Mouse (Mus musculus): Measurements from ENCODE around the gene Klc4. TPM values are rescaled to one million over a fixed set of nuclear protein-coding genes. Genes with fewer than 3 reads are reported as not detected.

Klc4 gene
- polyA plus RNA-seq, 1 experiment from 2014 or later, result 45.7 TPM

DNA sequence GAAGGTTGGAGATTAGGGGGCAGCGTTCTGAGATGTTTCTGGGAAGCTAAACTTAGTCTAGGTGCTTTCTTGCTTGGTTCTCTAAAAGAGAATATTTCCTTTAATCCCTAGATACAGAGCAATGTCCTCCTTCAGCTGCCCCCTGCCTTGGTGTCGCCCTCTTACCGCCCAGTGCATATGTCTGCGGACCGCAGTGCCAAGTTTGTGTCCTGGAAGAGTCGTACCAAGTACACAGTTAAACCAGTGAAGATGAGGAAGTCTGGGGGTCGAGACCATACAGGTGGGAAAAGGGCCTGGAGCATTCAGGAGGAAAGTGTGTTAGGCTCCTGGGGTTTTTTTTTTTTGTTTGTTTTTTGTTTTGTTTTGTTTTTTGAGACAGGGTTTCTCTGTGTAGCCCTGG is 1.5 kb upstream of the Klc4 start:
- Histone ChIP-seq H3K4me3 (ENCODE audit: low read depth, low read length) (no peak overlapping the region), H3K4me2 (ENCODE audit: low read length) (peak overlapping the region; percentile 91; the same call in 1 of the 2 replicates), H3K36me3 (ENCODE audit: control insufficient read depth, insufficient read depth, low read length) (peaks cover 21% of the 10 kb centered on the region), H3K27me3 (replicated peaks; ENCODE audit: control insufficient read depth, insufficient read depth, low read length) (no peaks in the 10 kb centered on the region), H3K4me1 (replicated peaks; ENCODE audit: control insufficient read depth, insufficient read depth, low read length) (peaks cover 34% of the 10 kb centered on the region), H3K9ac (ENCODE audit: low read length) (no peak overlapping the region), H3K9me3 (ENCODE audit: control insufficient read depth, low read length) (no peaks in the 10 kb centered on the region), H3K27ac (ENCODE audit: low read depth) (no peak overlapping the region)
- 93% methylated on average over 7 of the region's 7 CpGs for WGBS
- ATAC-seq (replicated peaks; ENCODE audit: low FRiP score, low TSS enrichment, low read depth), result no peak
- no peak for DNase-seq (ENCODE audit: low spot score)

DNA sequence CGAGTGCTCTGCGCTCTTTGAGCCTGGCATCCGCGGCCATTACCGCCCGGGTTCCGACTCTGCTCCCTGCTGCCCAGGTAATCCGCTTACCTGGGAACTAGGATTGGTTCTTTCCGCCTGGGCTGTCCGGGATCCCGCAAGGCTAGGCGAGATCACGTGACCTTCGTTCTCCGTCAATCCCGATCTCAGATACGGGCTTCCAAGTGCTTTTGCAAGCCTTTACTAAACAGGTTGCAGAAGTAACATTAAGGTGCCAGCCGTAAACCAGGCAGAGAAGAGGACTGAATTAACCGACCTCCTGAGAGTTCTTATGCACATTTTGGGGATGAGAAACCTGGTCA is 470 bp upstream of the Klc4 start:
- H3K4me1 ChIP-seq (replicated peaks; ENCODE audit: control insufficient read depth, insufficient read depth, low read length), result peaks cover 24% of the 10 kb centered on the region
- H3K9ac ChIP-seq (ENCODE audit: low read length), result peak overlapping the region; percentile 80
- no peaks in the 10 kb centered on the region for H3K27me3 ChIP-seq (replicated peaks; ENCODE audit: control insufficient read depth, insufficient read depth, low read length)
- WGBS, result 0% methylated on average over 19 of the region's 19 CpGs
- H3K4me3 ChIP-seq (ENCODE audit: low read depth, low read length), result peak overlapping the region; percentile 95
- DNase-seq (ENCODE audit: low spot score), result no peak
- ATAC-seq (replicated peaks; ENCODE audit: low FRiP score, low TSS enrichment, low read depth), result no peak; the same call in 1 of the 2 replicates
- H3K27ac ChIP-seq (ENCODE audit: low read depth), result peak overlapping the region; percentile 77
- no peaks in the 10 kb centered on the region for H3K9me3 ChIP-seq (ENCODE audit: control insufficient read depth, low read length)
- peak overlapping the region; percentile 91 for H3K4me2 ChIP-seq (ENCODE audit: low read length)
- H3K36me3 ChIP-seq (ENCODE audit: control insufficient read depth, insufficient read depth, low read length), result peaks cover 24% of the 10 kb centered on the region

DNA sequence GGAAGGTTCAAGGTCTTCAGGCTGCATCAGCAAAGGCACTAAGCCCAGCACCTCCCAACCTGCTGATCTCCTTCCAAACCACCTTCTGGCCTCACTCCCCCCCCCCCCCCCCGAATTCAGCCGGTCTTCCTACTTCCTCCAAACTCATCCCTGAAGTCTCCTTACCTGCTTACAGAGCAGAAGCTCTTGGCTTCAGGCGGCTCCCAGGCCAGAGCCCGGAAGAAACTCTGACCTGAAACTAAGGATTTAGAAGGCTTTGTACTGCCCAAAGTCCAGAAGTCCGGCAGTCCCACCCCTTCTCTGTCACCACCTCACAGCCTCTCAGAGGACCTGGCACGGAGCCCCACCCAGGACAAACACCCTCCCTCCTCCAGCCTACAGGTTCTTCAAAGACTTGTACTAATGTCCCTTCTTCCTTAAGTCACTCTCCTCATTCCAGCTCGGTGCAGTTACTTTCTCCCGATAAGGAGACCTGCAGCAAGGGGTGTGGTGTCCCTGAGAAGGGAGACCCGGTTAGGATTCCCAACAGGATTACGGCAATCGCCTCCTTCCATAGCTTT is 826 bp downstream of the Klc4 start:
- DNase-seq (ENCODE audit: low spot score) (no peak), ATAC-seq (replicated peaks; ENCODE audit: low FRiP score, low TSS enrichment, low read depth) (peak; percentile 46)

DNA sequence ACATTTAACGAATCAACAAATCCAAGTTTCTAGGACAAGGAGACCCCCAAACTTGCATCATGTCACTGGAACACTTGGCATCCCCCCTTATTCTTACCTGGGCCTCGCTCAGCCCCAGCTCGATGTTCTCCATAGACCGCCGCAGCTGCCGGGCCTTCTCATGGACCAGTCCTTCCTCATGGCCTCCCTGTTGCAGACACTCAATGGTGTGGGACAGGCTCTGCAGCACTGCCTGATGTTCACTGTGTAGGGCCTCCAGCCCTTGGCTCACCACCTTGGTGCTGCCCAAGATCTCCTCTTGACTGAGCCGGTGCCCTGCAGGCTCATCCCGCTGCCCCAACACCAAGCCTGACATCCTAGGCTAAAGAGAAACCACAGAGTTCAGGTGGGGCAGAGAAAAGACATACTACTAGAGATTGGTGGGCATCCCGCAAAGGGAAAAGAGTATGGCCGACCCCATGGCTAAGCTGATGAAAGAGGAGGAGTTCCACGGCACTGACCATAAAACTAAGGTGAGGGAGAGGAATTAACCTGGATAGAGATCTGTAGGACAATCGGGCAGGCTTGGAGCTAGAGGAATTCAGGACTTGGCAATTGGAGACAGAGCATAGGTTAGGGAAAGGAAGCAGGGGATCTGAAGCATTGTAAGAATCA is 1.5 kb downstream of the Klc4 start:
- H3K36me3 ChIP-seq (ENCODE audit: control insufficient read depth, insufficient read depth, low read length), result peaks cover 43% of the 10 kb centered on the region
- no peak for ATAC-seq (replicated peaks; ENCODE audit: low FRiP score, low TSS enrichment, low read depth)
- H3K4me1 ChIP-seq (replicated peaks; ENCODE audit: control insufficient read depth, insufficient read depth, low read length), result peaks cover 13% of the 10 kb centered on the region
- no peaks in the 10 kb centered on the region for H3K27me3 ChIP-seq (replicated peaks; ENCODE audit: control insufficient read depth, insufficient read depth, low read length)
- peak overlapping the region; percentile 52 for H3K9ac ChIP-seq (ENCODE audit: low read length)
- peak overlapping the region; percentile 95 for H3K4me3 ChIP-seq (ENCODE audit: low read depth, low read length)
- DNase-seq (ENCODE audit: low spot score), result no peak
- no peaks in the 10 kb centered on the region for H3K9me3 ChIP-seq (ENCODE audit: control insufficient read depth, low read length)
- H3K4me2 ChIP-seq (ENCODE audit: low read length), result peak overlapping the region; percentile 69
- H3K27ac ChIP-seq (ENCODE audit: low read depth), result peak overlapping the region; percentile 74
- WGBS, result 85% methylated on average over 12 of the region's 12 CpGs

More for the DNA sequence above, 826 bp downstream of the Klc4 start:
- Histone ChIP-seq H3K36me3 (ENCODE audit: control insufficient read depth, insufficient read depth, low read length) (peaks cover 36% of the 10 kb centered on the region), H3K27me3 (replicated peaks; ENCODE audit: control insufficient read depth, insufficient read depth, low read length) (no peaks in the 10 kb centered on the region), H3K9me3 (ENCODE audit: control insufficient read depth, low read length) (no peaks in the 10 kb centered on the region), H3K4me2 (ENCODE audit: low read length) (peak overlapping the region; percentile 69), H3K27ac (ENCODE audit: low read depth) (peak overlapping the region; percentile 74), H3K4me3 (ENCODE audit: low read depth, low read length) (peak overlapping the region; percentile 95), H3K4me1 (replicated peaks; ENCODE audit: control insufficient read depth, insufficient read depth, low read length) (peaks cover 19% of the 10 kb centered on the region), H3K9ac (ENCODE audit: low read length) (peak overlapping the region; percentile 52)
- 4% methylated on average over 11 of the region's 11 CpGs for WGBS

DNA sequence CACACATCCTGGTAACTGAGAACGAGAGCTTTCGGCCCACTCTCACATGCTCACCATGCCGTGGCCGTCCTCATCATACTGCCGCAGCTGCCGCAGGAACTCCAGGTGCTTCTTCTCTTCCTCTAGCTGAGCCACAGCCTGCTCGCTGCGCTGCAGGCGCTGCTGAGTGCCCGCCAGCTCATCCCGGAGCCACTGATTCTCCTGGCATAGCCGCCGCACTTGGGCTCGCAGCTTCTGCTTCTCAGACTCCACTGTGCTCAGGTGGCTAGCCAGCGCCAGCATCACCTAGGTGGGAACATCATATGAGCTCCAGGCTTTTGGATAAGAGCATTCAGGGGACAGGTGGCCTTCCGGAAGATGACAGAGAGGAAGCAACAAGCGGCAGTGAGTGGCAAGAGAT is 3.8 kb downstream of the Klc4 start:
- H3K9ac ChIP-seq (ENCODE audit: low read length), result no peak overlapping the region
- no peak overlapping the region for H3K27ac ChIP-seq (ENCODE audit: low read depth)
- H3K4me1 ChIP-seq (replicated peaks; ENCODE audit: control insufficient read depth, insufficient read depth, low read length), result peaks cover 15% of the 10 kb centered on the region
- H3K4me2 ChIP-seq (ENCODE audit: low read length), result no peak overlapping the region
- no peak for ATAC-seq (replicated peaks; ENCODE audit: low FRiP score, low TSS enrichment, low read depth)
- peaks cover 35% of the 10 kb centered on the region for H3K36me3 ChIP-seq (ENCODE audit: control insufficient read depth, insufficient read depth, low read length)
- 86% methylated on average over 17 of the region's 17 CpGs for WGBS
- H3K4me3 ChIP-seq (ENCODE audit: low read depth, low read length), result no peak overlapping the region
- no peak for DNase-seq (ENCODE audit: low spot score)
- no peaks in the 10 kb centered on the region for H3K27me3 ChIP-seq (replicated peaks; ENCODE audit: control insufficient read depth, insufficient read depth, low read length)
- no peaks in the 10 kb centered on the region for H3K9me3 ChIP-seq (ENCODE audit: control insufficient read depth, low read length)

DNA sequence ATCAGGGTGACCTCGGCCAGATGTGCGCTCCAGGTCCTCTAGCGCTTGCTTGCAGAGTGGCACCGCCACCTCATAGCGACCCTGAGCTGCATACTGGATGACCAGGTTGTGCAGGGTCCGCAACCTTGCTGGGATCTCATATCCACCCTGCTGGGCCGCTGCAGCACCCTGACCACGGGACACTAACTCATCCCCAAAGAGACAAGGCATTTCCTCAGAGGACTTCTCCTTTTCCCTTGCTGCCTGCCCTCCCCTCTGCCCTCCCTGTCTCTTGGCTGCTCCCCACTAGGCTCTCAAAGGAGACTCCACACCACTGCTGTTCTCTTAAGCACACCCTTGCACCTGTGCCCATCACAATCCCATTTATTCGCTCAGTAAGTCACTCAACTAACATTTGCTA is 5.9 kb downstream of the Klc4 start:
- ATAC-seq (replicated peaks; ENCODE audit: low FRiP score, low TSS enrichment, low read depth), result no peak
- Histone ChIP-seq H3K9ac (ENCODE audit: low read length) (no peak overlapping the region), H3K27me3 (replicated peaks; ENCODE audit: control insufficient read depth, insufficient read depth, low read length) (no peaks in the 10 kb centered on the region), H3K4me1 (replicated peaks; ENCODE audit: control insufficient read depth, insufficient read depth, low read length) (peaks cover 8% of the 10 kb centered on the region), H3K27ac (ENCODE audit: low read depth) (no peak overlapping the region), H3K9me3 (ENCODE audit: control insufficient read depth, low read length) (no peaks in the 10 kb centered on the region), H3K36me3 (ENCODE audit: control insufficient read depth, insufficient read depth, low read length) (peaks cover 35% of the 10 kb centered on the region), H3K4me2 (ENCODE audit: low read length) (no peak overlapping the region), H3K4me3 (ENCODE audit: low read depth, low read length) (no peak overlapping the region)
- DNase-seq (ENCODE audit: low spot score), result no peak
- 66% methylated on average over 9 of the region's 9 CpGs for WGBS

DNA sequence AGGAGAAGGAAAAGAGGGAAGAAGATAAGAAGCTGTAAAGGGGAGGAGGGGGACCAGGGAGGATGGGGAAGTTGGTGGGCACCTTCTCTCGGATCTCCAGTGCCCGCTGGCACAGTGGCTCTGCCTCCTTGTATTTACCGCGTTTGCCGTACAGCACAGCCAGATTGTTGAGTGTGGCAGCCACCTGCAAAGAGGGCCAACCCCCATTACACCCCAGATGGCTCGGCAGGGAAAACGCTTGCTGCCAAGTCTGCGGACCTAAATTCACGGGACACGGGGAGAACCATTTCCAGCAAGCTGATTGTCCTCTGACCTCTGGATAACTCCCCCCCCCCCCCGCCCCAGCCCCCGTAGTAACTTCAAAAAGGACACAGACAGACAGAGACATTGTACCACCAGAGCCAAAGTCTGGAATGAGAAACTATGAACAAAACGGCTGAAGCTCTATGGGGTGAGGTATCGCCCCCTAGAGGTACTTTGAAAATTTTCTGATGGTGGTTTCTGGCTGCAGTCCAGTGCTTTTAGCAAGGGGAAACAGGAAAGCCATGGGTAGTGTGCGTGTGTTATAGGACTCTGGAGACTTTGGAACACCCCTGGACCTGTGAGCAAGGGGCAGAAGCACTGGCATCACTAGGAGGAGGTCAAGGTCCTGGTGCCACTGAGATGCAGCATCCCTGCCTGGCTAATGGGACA is 8.8 kb downstream of the Klc4 start:
- Histone ChIP-seq H3K27ac (ENCODE audit: low read depth) (no peak overlapping the region), H3K4me2 (ENCODE audit: low read length) (peak overlapping the region; percentile 35), H3K36me3 (ENCODE audit: control insufficient read depth, insufficient read depth, low read length) (peaks cover 32% of the 10 kb centered on the region), H3K4me1 (replicated peaks; ENCODE audit: control insufficient read depth, insufficient read depth, low read length) (peaks cover 3% of the 10 kb centered on the region; the same call in 1 of the 2 replicates), H3K27me3 (replicated peaks; ENCODE audit: control insufficient read depth, insufficient read depth, low read length) (no peaks in the 10 kb centered on the region), H3K9me3 (ENCODE audit: control insufficient read depth, low read length) (no peaks in the 10 kb centered on the region), H3K9ac (ENCODE audit: low read length) (no peak overlapping the region), H3K4me3 (ENCODE audit: low read depth, low read length) (no peak overlapping the region)
- ATAC-seq (replicated peaks; ENCODE audit: low FRiP score, low TSS enrichment, low read depth), result peak; percentile 53
- DNase-seq (ENCODE audit: low spot score), result peak; percentile 80
- WGBS, result 28% methylated on average over 15 of the region's 15 CpGs

DNA sequence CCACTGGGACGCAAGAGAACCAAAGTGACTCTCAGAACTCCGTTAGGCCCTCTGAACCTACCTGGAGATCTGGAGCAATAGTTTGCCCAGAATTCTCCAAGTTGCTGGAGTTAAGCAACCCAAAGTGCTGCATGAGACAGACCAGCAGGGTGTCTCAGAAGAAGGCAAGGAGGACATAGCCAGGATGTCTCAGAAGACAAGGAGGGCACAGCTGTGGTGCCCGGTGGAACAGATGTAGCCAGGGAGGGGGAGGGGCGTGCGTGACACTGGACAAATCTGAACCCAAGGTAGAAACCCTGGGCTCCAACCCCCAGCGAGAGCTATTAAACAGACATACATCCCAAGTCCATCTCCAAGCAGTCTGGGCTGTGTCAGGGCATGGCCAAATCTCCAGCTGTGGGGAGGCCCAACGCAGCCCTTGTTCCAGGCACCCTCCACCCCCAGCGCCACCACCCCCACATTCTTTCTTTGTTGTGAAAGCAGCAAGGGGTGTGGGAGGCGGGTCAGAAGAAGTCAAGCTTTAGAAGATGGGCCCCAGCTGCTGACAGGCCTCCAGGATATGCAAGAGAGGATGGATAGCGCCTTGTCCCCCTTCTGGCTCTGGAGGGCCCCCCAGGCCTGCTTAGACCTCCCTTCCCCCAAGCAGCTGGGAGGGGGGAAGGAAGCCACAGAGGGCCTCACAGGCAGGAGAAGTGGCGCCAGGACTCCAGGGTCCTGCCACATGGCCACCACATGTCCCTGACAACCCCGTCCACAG is 16.0 kb downstream of the Klc4 start:
- Histone ChIP-seq H3K9me3 (ENCODE audit: control insufficient read depth, low read length) (no peaks in the 10 kb centered on the region), H3K9ac (ENCODE audit: low read length) (peak overlapping the region; percentile 35), H3K4me1 (replicated peaks; ENCODE audit: control insufficient read depth, insufficient read depth, low read length) (peaks cover 48% of the 10 kb centered on the region), H3K27ac (ENCODE audit: low read depth) (peak overlapping the region; percentile 99), H3K4me2 (ENCODE audit: low read length) (peak overlapping the region; percentile 83), H3K4me3 (ENCODE audit: low read depth, low read length) (peak overlapping the region; percentile 85), H3K36me3 (ENCODE audit: control insufficient read depth, insufficient read depth, low read length) (peaks cover 9% of the 10 kb centered on the region; the same call in 1 of the 2 replicates), H3K27me3 (replicated peaks; ENCODE audit: control insufficient read depth, insufficient read depth, low read length) (no peaks in the 10 kb centered on the region)
- DNase-seq (ENCODE audit: low spot score) (peak; percentile 87), ATAC-seq (replicated peaks; ENCODE audit: low FRiP score, low TSS enrichment, low read depth) (peak; percentile 85)
- WGBS, result 5% methylated on average over 12 of the region's 12 CpGs

All from intestine, embryonic 14.5 days (tissue).